Mouse (Mus musculus): Measurements from ENCODE around the gene Ace2. TPM values are rescaled to one million over a fixed set of nuclear protein-coding genes. Genes with fewer than 3 reads are reported as not detected.

Ace2 gene
- total and polyA plus RNA-seq, 3 experiments, result not detected

DNA sequence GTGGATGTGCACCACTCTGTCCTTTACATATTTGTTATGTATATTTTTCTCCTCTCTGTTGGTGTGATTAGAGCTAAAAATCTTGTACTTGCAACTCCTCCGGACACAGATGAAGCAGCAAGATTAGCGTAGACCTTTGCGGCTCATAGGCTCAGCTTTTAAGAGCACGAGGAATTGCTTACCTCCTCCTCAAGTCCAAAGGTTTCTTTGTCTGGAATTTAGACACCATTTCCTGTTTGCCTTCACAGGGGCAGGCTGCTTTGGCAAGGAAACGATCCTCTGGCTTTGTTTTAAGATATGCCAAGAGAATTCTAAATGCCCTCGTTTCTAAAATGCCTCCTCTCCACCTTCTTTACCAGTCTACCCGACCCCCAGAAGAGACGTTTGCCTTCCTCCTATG, 94.2 kb downstream of the Ace2 start:
- Histone ChIP-seq H3K36me3 (ENCODE audit: control insufficient read depth in 1 of 2, insufficient read depth in 2 of 2, low read length in 2 of 2) (no peaks in the 10 kb centered on the region), H3K4me1 (ENCODE audit: control insufficient read depth in 1 of 2, insufficient read depth in 2 of 2, low read length in 2 of 2) (no peaks in the 10 kb centered on the region), H3K4me3 (ENCODE audit: control insufficient read depth in 1 of 2, insufficient read depth in 1 of 2, low read depth in 2 of 2, low read length in 2 of 2) (no peak overlapping the region), H3K9ac (ENCODE audit: control insufficient read depth, low read depth, low read length, poor library complexity, severe bottlenecking) (no peak overlapping the region), H3K79me2 (ENCODE audit: control insufficient read depth, insufficient read depth, low read length, poor library complexity) (no peaks in the 10 kb centered on the region), H3K27me3 (ENCODE audit: control insufficient read depth in 1 of 2, insufficient read depth in 2 of 2, low read length in 2 of 2) (peaks cover 0 to 4% of the 10 kb centered on the region in 2 experiments; a peak in 2 of 4 replicates), H3K9me3 (replicated peaks; ENCODE audit: insufficient read depth, low read length) (no peaks in the 10 kb centered on the region), H3K27ac (ENCODE audit: control insufficient read depth, low read depth, low read length) (no peak overlapping the region)
- TF ChIP-seq TBP (IDR thresholded peaks at IDR 0.05; ENCODE audit: low read depth, low read length), result no peak
- TF ChIP-seq SIN3A (IDR thresholded peaks at IDR 0.05; ENCODE audit: low read length), result no peak
- TF ChIP-seq NRF1 (IDR thresholded peaks at IDR 0.05; ENCODE audit: insufficient read depth, low read depth, low read length, poor library complexity, severe bottlenecking), result no peak
- no peak for TF ChIP-seq MYB (IDR thresholded peaks at IDR 0.05; ENCODE audit: low read depth, low read length)
- no peak for DNase-seq (ENCODE audit: low read depth, low spot score)

Other genes with a start within 250 kb of the Ace2 start
- 10.1 TPM in 2 replicates for gene Ap1s2, start 230.3 kb upstream of the Ace2 start, total RNA-seq (2012; rRNA removed)
- 1 to 10 TPM in 1 of 2 experiments, not detected in 1; 9.3 TPM for gene Ap1s2, start 230.3 kb upstream of the Ace2 start, polyA plus RNA-seq (2012; ENCODE audit: insufficient read depth in 1 of 2, insufficient read length in 2 of 2, low read depth in 1 of 2, low replicate concordance in 2 of 2, missing spikeins in 1 of 2)
- gene Zrsr2, start 180.7 kb upstream of the Ace2 start, total RNA-seq (2012; rRNA removed), result 25.8 and 27.5 TPM in 2 replicates
- 10 to 100 TPM in 1 of 2 experiments, not detected in 1; 96.4 TPM for gene Zrsr2, start 180.7 kb upstream of the Ace2 start, polyA plus RNA-seq (2012; ENCODE audit: insufficient read depth in 1 of 2, insufficient read length in 2 of 2, low read depth in 1 of 2, low replicate concordance in 2 of 2, missing spikeins in 1 of 2)
- gene Car5b, start 111.3 kb upstream of the Ace2 start, total RNA-seq (2012; rRNA removed), result 0.23 and 0.50 TPM in 2 replicates
- gene Car5b, start 111.3 kb upstream of the Ace2 start, polyA plus RNA-seq (2012; ENCODE audit: insufficient read depth in 1 of 2, insufficient read length in 2 of 2, low read depth in 1 of 2, low replicate concordance in 2 of 2, missing spikeins in 1 of 2), result under 1 TPM in 1 of 2 experiments, not detected in 1; 0.31 TPM
- 46.2 and 54.2 TPM in 2 replicates for gene Siah1b, start 62.8 kb upstream of the Ace2 start, total RNA-seq (2012; rRNA removed)
- gene Siah1b, start 62.8 kb upstream of the Ace2 start, polyA plus RNA-seq (2012; ENCODE audit: insufficient read depth in 1 of 2, insufficient read length in 2 of 2, low read depth in 1 of 2, low replicate concordance in 2 of 2, missing spikeins in 1 of 2), result 10 to 100 TPM in 1 of 2 experiments, not detected in 1; 65.1 TPM
- gene Cltrn, start 50.5 kb upstream of the Ace2 start, total RNA-seq (2012; rRNA removed), result 0.12 TPM in 1 of 2 replicates, not detected in the other
- under 1 TPM in 1 of 2 experiments, not detected in 1; 0.13 TPM for gene Cltrn, start 50.5 kb upstream of the Ace2 start, polyA plus RNA-seq (2012; ENCODE audit: insufficient read depth in 1 of 2, insufficient read length in 2 of 2, low read depth in 1 of 2, low replicate concordance in 2 of 2, missing spikeins in 1 of 2)
- gene Bmx, start 118.9 kb downstream of the Ace2 start, total RNA-seq (2012; rRNA removed), result not detected in 2 replicates
- not detected for gene Bmx, start 118.9 kb downstream of the Ace2 start, polyA plus RNA-seq (2012; ENCODE audit: insufficient read depth in 1 of 2, insufficient read length in 2 of 2, low read depth in 1 of 2, low replicate concordance in 2 of 2, missing spikeins in 1 of 2)
- 2.9 and 5.3 TPM in 2 replicates for gene Pir, start 130.0 kb downstream of the Ace2 start, total RNA-seq (2012; rRNA removed)
- gene Pir, start 130.0 kb downstream of the Ace2 start, polyA plus RNA-seq (2012; ENCODE audit: insufficient read depth in 1 of 2, insufficient read length in 2 of 2, low read depth in 1 of 2, low replicate concordance in 2 of 2, missing spikeins in 1 of 2), result 100 to 1,000 TPM in 1 of 2 experiments, 10 to 100 TPM in 1; 11.4 to 230 TPM
- gene Vegfd, start 234.0 kb downstream of the Ace2 start, total RNA-seq (2012; rRNA removed), result not detected in 2 replicates
- gene Vegfd, start 234.0 kb downstream of the Ace2 start, polyA plus RNA-seq (2012; ENCODE audit: insufficient read depth in 1 of 2, insufficient read length in 2 of 2, low read depth in 1 of 2, low replicate concordance in 2 of 2, missing spikeins in 1 of 2), result under 1 TPM in 1 of 2 experiments, not detected in 1; 0.06 TPM

All from MEL (cell line).